Mouse (Mus musculus) cortical plate, adult 2 months (tissue): ENCODE measurements at regions not wholly inside any gene's neighbourhood (a gene's known extent, or its start where the extent isn't known, plus 50 kb on each side); places are given as distances from the start of the nearest gene placed in this dataset.

Experiments
- CTCF ChIP-seq: fragments of 200-500 bp; IDR thresholded peaks from 2 replicates; pipeline ENCODE4 v1.5.1; 2011; ENCODE audit warnings: mild to moderate bottlenecking, control low read depth, low read length; ENCODE audit not compliant: insufficient read depth; ENCODE audit errors: extremely low read depth
- POLR2A ChIP-seq: fragments of 200-500 bp; IDR thresholded peaks from 2 replicates; pipeline ENCODE4 v1.6.1; 2011; ENCODE audit warnings: mild to moderate bottlenecking, low read length, control low read depth; ENCODE audit not compliant: insufficient read depth; ENCODE audit errors: extremely low read depth

GRCm38 (mm10) chr14:73997796-73998195 is 336.8 kb downstream of the Gm21750 start:
- TF ChIP-seq CTCF = no peak
- no peak for TF ChIP-seq POLR2A
